Mouse (Mus musculus) ES-Bruce4 (cell line): ENCODE measurements around the gene Neurog1.

Source experiments
- CTCF ChIP-seq: IDR thresholded peaks from one replicate; pipeline ENCODE4 v1.8.1; 2011; ENCODE audit warnings: low read depth, low read length
- EP300 ChIP-seq: IDR thresholded peaks from 2 replicates; pipeline ENCODE4 v1.6.1; 2011; ENCODE audit warnings: low read depth, low read length; ENCODE audit not compliant: insufficient read depth
- POLR2A ChIP-seq: IDR thresholded peaks from one replicate; pipeline ENCODE4 v1.8.1; 2011; ENCODE audit warnings: low read length; ENCODE audit not compliant: insufficient read depth

GRCm38 (mm10) chr13:56222849-56223246, 29.1 kb downstream of the Neurog1 start:
- no peak for TF ChIP-seq CTCF
- no peak for TF ChIP-seq POLR2A
- TF ChIP-seq EP300, result no peak
